Mouse (Mus musculus) thymus, postnatal 14 days (tissue): Measurements from ENCODE around the gene Mst1.

Source experiments
- DNase-seq: peaks from one replicate; pipeline ENCODE4 v3.0.0; 2021

Mst1 gene

DNA sequence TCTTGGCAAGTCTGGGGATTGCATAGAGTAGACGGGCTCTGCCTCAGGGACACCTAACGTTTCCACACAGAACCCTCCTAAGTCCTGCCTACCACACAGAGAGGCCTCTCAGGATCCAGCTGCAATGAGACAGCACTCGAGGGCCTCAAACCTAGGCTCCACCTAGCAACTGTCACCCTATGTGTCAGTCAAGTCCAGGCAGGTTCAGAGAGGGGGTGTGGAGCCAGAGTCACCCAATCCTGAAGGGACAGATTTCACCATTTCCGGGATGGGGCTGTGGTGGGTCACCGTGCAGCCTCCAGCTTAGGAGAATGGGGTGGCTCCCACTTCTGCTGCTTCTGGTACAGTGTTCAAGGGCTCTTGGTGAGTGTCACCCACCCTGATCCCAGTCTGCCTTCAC lies at the start of gene Mst1:
Gene Mst1 (plus strand): TSS at position 269 of the 400 bp plus-strand sequence.
- DNase-seq: no peak

DNA sequence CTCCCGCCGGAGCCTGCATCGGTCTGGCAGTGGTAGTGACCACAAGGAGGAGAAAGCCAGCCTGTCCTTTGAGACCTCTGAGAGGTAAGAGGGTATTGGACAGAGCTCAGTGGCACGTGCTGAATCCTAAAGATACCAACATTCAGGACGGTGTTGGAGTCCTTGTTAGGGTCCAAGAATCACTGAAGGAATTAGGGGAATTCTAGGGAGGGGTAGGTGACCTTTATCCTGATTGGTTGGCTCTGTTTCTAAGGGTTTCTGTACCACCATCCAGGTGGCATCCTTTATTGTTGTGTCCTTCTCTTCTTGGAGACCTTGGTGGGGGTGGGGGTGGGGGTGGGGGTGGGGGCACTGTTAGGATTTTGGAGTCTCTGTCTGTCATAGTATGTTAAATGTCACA lies 48.1 kb upstream of the Mst1 start:
- no peak for DNase-seq

DNA sequence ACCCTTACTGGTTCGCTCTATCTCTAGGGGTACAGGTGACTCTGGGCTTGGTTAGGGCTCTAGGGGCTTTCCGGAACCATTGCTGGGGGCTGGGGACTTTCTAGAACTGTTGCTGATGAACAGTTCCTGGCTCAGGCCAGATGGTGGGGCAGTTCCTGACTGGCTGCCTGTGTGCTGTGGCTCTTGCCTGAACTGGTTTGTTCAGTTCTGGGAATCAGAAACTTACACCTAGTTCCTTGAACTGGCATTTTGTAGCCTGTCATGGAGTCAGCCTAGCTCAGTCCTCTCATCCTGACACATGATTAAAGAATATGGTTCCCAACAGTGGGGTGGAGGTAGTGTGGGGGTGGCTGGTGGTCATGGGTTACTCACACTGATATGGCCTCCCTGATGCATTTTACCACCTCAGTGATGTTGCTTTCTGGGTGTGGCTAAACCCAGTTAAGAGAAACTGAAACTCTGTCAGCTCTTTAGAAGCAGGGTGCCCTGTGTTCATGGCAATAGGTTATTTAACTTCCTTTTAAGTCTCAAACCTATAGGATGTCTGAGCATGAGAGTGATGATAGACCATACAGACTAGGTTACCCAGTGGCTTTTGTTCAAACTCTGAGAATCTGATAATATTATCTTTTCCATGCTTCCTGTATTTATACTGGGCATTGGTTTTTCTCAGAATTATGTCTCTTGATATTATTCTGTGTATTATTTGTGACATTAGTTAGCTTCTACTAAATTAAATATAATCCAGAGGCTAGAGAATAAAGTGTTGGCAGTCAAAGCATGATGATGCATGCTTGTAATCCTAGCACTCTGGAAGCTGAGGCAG lies 44.7 kb upstream of the Mst1 start:
- DNase-seq: no peak

DNA sequence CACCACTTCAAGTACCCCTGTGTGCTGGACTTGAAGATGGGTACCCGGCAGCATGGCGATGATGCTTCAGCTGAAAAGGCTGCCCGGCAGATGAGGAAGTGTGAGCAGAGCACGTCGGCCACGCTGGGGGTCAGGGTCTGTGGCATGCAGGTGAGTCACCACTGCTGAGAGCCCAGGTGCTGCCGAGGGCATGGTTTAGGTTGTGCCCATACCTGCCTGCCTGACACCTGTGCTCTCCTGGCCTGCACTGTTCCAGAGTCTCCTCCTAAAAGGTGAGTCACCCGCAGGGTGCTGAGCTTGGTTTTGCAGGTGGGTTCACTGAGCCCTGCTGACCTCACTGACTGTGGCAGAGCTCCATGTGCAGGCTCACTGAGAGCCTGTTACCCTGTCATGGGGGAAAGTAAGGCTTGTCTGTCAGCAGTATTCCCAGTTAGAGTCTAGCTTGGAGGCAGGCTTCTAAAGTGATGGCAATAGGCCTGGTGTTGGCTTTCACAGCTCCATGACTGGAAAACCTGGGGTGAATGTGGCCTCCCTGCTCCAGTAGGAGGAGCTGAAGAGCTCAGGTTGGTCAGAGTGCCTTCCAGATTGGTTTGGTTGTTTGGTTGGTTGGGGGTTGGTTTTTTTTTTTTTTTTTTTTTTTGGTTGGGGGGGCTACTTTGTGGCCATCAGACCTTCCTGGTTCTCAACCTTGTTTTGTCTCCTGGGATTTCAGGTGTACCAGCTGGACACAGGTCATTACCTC lies 35.3 kb upstream of the Mst1 start:
- no peak for DNase-seq

DNA sequence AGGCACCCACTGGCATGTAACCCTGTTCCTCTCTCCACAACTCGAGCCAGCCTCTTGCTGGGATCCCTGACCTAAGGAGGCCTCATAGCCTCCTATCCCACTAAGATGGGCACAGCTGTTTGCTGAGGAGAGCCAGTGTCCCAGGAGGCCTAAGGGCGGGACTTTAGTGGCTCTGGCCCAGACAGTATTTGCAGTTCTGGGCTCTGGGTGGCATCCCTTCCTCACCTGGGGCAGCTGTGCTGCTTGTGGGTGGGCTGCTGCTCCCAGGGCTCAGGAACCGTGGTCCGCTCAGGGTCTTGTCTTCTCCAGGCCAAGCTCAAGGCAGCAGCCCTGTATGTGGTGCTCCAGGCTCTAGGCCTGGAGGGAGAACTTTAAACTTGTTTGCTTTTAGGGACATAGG lies 33.7 kb upstream of the Mst1 start:
- DNase-seq: no peak

DNA sequence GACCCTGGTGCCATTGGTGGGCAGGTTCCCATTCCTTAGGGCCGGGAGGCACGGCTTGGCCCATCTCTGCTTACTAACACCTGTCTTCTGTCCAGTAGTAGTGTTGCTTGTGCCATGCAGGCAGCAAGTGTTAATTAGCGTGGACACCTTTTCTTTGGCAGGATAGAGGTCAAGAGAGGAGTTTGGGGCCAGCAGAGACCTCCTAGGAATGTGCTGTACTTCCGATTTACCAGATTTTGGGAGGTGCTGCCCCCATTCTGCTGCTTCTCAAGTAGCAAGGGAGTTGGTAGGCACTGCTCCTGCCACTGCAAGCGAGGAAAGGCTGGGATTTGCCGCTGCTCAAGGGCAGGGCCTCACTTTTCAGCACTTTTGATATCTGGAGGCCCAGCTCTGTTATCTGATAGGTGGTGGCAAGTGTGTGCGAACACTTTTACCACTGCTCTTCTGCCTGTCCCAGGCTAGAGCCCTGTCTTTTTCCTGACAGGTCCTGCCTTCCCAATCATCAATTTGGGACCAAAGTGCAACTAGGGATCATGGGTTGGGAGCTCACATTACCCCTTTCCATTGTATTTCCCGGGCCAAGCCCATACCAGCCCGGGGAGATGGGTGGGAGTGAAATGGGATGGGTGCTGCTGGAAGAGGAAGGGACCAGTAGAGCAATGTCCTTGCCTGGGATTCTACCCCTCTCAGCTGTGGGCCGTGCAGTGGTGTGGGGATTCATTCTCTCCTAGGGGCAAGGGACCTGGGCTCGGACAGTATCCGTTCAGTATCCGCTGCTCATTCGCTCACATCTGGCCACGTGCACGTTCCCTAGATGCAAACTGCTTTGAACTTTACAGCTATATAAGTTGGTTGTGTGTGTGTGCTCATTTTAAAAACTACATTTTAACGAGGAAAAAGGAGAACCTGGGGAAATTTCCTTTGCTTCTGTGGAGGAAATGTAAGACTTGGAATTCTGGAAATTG lies 32.4 kb upstream of the Mst1 start:
- DNase-seq: no peak

DNA sequence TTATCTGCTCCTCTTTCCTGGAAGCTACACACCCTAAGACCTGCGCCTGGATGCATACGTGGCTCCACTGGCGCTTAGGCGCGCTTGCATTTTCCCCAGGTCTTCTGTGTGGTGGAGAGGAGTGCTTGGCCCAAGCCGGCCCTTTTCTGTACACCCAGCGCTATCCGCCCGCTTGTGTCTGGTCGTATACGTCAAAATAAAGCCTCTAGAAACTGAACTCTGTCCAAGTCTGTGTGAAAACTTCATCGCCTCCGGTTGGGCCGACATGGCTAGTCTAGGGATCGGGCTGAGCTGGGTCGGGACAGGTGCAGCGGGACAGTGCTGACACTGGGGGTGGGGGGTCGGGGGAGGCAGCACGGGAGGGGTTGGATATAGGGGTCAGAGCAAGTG lies 31.7 kb upstream of the Mst1 start:
- no peak for DNase-seq

DNA sequence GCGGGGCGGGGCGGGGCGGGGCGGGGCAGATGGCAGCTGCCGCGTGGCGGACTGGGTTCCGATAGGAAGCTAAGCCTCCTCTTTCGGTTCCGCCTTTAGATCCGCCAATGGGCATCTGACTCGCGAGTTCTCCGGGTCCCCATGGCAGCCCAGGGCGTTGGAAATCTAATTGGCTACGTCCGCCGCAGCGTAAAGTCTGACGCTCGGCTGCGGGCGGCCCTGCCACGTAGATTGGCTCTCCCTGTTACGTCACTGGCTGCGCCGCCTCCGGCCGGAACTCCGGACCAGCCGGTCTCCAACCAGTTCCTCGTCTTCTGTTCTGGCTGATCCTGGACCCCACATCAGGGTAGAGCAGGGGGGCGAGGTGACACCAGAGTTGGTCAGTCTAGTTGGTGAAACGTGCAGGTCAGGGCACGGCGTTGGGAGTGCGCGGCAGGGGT lies 31.2 kb upstream of the Mst1 start, which contains the start of gene Gmppb:
Gene Gmppb (plus strand): TSS at position 227 of the 440 bp plus-strand sequence.
- peak; percentile 93 for DNase-seq

DNA sequence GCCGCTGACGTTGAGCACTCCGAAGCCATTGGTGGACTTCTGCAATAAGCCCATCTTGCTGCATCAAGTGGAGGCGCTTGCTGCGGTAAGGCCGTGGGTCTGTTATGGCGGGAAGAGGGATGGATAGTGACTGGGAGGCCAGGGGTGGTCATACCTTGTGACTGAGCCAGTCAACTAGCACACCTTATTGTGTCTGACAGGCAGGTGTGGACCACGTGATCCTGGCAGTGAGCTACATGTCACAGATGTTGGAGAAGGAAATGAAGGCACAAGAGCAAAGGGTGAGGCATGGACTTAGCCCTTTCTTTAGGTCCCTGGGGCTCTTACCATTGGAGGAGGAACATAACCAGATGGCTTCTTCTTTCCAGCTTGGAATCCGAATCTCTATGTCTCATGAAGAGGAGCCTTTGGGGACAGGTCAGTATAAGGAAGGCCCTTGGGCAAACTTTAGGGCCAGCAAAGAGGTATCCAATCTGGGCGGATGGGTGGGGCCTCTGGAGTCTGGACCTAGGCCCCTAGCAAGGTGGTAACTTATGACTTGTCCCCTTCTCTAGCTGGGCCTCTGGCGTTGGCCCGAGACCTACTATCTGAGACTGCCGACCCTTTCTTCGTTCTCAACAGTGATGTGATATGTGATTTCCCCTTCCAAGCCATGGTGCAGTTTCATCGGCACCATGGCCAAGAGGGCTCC lies 30.5 kb upstream of the Mst1 start:
- no peak for DNase-seq

DNA sequence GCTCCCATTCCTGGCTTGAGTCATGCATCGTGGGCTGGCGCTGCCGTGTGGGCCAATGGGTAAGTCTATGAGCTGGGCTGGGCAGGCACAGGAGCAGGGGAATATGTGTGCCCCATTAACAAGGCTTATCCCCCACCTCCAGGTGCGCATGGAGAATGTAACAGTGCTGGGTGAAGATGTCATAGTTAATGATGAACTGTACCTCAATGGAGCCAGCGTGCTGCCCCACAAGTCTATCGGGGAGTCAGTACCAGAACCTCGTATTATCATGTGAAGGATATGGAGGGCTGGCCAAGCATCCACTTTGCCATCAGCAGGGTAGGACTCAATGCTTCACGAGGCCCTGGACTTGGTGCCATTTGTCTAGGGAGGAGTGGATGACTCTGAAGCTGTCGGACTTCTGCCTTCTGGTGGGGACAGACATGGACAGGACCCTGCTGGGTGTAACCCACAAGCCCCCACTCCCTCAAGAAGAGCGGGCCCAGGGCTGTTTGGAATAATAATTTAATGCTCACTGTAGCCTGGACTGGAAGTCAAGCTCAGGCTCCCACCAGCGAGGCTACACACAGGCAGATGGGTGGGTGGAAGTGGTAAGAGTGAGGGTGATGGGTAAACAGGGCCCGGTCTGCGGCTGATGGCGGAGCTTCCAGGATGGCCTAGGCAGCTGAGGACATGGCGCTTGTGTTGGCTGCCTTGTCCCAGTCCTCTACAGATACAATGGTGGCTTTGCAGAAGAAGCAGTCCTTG lies 28.9 kb upstream of the Mst1 start:
- no peak for DNase-seq

DNA sequence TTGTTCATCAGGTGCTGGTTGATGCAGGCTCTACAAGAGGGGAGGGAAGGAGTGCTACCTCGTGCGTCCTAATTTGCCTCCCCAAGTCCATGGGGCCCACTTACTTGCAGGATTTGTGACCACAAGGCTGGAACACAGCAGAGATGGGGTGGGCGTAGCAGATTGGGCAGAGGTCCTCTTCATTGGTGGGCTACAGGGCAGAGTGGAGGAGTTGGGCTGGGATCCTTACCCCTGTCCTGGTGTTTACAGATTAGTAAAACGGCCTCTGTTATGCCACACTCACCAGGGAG lies 28.4 kb upstream of the Mst1 start:
- no peak for DNase-seq

DNA sequence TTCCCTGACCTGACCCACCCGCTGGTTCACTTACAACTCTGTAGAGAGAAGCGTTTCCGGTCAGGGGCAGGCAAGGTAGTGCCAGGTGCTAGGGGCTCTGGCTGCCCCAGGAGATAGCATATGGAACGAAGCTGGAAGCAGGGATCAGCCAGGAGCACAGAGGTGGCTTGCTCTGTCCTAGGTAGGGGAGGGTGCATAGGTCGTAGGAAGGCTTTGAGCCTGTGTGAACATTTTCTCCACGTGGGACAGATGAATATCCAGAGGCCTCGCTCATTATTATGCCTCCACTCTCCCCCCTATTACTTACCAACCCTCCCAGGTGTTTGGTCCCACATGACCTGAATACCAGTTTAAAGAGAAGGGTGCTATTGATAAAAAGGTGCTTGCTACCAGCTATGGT lies 27.8 kb upstream of the Mst1 start:
- no peak for DNase-seq

DNA sequence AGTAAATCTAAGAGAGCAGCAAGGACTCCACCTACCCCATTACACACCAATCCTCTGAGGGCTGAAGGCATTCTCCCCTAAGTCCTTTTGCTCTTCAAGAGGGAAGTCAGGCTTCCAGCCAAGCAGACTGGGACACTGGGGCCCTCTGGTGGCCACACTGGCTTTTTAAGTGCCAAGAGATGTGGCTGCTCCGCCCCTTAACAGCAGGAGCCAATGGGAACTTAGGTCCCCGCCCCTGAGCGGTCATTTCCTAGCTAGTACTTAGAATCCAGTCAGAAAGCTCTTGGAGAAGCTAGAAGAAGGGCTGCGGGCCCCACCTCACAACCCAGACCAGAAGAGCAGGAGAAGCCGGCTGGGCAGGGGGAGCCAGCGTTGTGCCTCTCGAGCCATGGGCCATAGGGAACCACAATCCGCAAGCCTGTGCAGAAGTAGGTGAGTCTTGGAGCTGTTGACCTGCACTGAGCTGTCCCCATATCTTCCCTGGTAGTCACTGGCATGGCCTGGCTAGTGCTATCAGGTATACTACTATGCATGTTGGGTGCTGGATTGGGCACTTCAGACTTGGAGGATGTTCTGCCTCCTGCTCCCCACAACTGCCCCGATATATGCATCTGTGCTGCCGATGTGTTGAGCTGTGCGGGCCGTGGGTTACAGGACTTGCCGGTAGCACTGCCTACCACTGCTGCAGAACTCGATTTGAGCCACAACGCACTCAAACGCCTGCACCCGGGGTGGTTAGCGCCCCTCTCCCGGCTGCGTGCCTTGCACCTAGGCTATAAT lies 27.2 kb upstream of the Mst1 start, which contains the start of gene Amigo3:
Gene Amigo3 (plus strand): TSS at position 275 of the 780 bp plus-strand sequence.
- DNase-seq: peak; percentile 96

DNA sequence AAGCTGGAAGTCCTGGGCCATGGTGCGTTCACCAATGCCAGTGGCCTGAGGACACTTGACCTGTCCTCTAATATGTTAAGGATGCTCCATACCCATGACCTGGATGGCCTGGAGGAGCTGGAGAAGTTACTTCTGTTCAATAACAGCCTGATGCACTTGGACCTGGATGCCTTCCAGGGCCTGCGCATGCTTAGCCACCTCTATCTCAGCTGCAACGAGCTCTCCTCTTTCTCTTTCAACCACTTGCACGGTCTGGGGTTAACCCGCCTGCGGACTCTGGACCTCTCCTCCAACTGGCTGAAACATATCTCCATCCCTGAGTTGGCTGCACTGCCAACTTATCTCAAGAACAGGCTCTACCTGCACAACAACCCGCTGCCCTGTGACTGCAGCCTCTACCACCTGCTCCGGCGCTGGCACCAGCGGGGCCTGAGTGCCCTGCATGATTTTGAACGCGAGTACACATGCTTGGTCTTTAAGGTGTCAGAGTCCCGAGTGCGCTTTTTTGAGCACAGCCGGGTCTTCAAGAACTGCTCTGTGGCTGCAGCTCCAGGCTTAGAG lies 26.5 kb upstream of the Mst1 start:
- no peak for DNase-seq

DNA sequence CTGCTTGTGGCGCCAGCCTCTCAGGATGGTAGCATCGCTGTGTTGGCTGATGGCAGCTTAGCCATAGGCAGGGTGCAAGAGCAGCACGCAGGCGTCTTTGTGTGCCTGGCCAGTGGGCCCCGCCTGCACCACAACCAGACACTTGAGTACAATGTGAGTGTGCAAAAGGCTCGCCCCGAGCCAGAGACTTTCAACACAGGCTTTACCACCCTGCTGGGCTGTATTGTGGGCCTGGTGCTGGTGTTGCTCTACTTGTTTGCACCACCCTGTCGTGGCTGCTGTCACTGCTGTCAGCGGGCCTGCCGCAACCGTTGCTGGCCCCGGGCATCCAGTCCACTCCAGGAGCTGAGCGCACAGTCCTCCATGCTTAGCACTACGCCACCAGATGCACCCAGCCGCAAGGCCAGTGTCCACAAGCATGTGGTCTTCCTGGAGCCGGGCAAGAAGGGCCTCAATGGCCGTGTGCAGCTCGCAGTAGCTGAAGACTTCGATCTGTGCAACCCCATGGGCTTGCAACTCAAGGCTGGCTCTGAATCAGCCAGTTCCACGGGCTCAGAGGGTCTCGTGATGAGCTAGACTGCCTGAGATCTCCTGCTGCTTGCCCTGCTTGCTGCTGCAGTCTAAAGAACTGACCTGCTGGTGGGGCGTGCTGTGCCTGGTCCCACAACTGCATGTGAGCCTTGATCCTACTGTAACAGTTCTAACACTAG lies 25.8 kb upstream of the Mst1 start:
- no peak for DNase-seq

DNA sequence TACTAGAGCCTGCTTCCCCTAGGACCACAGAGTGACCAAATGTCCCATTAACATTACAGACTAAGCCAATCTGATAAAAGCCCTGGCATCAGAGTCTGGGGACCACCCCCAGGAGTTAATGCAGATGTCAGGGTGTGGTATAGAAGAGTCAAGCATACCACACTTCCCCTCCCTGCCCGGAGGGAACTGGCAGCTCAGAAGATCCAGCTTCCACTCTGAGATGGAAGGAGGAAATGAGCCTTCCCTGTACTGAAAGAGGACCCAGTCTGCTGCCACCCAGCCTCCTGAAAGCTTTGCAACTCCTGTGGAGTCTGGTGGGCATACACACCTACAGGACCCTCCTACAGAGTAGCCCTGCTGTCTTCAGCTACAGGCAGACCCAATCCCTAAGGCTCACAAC lies 25.2 kb upstream of the Mst1 start:
- DNase-seq: no peak

DNA sequence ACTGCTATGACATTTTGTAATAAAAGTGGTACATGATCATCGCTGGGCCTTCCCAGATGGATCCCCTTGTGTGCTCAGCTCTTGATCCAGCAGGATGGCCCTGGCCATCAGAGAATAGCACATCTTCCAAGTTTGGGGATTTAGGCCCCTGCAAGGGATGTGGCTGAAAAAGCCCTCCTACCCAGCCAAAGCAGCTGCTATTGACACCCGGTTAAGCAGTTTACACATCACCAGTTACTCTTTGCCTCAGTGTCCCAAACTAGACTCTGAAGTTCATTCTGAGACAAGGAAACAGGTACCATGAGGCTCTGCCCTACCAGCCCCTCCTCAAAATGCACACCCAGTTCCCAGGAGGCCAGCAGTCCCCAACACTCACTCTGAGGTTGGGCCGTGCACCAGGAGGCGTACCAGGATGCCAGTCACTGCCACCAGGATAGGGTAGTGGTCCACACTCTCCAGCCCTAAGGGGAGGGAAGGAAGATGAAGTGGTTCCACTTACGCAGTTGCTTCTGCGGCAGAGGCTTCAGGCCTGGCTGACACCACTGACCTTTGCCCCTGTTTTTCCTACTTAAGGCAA lies 24.5 kb upstream of the Mst1 start:
- DNase-seq: no peak

DNA sequence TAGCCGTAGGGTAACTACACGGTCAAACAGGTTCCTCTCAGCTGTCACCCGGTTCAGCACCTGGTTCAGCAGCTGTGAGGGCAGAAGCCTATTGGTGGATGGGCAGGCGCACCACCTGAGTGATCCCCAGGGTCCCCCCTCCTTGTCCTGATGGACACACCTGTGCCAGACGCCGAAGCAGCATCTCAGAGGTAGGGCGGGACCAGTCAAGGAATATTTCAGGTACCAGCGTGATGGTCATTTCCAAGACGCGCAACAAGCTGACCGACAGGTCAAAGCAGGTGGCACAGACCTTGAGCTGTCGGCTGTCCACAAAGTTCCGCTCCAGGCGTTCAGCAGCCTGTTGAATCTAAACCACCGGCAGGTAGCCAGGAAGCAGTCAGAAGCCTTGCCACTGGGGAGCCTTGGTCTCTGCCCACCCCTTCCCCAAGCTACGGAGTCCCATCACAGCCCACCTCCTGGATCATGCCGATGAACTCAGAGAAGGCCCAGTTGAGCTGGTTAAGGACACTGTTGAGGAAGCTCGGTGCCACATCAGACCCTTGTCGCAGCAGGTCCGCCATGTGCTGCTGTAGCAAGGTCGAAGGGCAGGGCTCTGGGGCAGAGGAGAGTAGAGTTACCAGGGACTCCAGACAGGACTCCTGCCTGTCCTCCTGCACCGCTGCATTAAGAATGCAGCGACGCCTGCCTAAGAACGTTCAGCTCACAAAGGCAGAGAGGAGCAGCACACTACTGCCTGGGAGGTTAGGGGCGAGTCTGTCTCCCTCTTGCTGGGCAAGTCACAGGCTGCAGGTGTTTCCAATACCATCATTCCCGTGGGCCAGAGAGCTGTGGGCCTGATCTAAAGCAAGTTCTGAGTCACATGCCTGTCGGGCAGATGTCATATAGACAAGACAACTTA lies 23.6 kb upstream of the Mst1 start:
- DNase-seq: no peak

DNA sequence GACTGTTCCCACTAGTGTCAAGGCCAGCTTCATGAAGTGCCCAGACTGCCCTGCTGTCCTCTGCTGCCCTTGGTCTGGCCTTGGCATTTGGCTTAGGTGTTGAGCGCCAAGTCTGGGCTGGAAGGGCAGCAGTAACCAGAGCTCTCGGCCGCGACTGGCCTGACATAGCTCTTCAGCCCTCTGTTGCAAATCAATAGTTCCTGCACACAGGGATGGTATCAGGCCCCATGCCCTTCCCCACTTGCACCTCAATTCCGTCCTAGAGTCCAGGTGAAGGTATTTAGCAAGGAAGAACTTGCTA lies 23.0 kb upstream of the Mst1 start:
- DNase-seq: no peak
